Mouse (Mus musculus) retina, postnatal 1 day (tissue): ENCODE measurements around the gene Plekha5.

Source experiments
- DNase-seq: peaks from one replicate; pipeline ENCODE4 v3.0.0-alpha.2; 2012

The Plekha5 gene

DNA sequence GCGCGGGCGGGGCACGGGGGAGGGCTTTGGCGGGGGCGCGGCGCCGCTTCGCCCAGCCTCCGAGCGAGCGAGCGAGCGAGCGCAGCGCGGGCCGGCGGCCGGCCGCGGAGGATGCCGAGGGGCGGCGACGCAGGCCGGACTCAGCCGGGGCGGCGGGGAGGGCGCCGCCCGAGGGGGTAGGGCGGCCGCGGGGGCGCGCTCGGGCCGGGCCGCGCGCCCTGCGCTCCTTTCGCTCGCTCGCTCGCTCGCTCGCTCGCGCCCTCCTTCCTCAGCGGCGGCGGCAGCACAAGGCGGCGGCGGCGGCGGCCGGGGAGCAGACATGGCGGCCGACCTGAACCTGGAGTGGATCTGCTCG is at the start of gene Plekha5:
Gene Plekha5 (plus strand): TSS at position 209 of the 355 bp plus-strand sequence.
- DNase-seq, result peak; percentile 88

DNA sequence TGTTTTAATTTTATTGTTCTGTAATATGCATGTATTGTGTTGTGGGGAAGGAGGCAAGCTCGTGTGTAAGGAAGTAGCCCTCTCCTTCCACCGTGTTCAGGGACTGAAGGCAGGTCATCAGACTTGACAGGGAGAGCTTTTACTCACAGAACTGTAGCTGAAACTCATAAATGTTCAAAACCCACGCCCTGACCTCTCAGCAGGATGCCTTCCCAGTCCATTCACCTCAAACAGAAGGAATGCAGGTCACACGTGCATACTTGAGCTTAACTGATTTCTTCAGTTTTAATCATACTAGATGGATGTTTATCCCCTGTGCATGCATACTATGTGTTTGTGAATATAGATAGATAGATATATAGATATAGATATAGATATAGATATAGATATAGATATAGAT is 48.2 kb upstream of the Plekha5 start:
- DNase-seq, result no peak

DNA sequence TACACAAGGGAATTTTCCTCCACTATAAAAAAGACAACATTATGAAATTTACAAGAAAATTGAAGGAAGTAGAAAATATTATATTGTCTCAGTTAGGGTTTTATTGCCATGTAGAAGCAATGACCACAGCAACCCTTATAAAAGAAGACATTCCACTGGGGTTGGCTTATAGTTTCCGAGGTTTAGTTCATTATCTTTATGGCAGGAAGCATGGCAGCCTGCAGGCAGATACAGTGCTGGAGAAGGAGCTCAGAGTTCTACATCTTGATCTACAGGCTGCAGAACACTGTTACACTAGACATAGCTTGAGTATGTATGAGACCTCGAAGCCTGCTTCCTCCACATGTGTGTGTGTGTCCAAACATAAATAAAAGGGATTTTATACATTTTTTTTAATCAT is 43.3 kb upstream of the Plekha5 start:
- DNase-seq, result no peak

DNA sequence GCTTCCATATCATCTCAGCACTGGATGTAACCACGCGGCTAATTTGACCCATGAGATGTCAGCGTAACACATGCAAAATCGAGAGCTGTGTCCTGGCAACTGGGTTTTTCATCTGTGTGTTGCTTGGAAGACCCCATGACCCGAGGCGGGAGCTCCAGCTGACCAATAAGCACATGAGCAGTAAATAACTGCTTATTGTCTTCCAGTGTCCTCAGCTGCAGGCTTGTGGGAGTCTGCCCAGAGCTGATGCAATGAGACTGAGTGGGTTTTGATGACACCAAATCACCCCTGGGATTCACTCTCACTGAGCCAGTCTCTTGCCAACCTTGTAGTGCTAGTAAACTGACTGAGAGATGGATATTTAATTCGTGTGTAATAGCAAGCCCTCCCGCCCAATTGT is 42.7 kb upstream of the Plekha5 start:
- peak; percentile 22 for DNase-seq

GRCm38 (mm10) chr6:140383580-140384400 is 40.1 kb upstream of the Plekha5 start:
- no peak for DNase-seq

GRCm38 (mm10) chr6:140396687-140397086 is 27.2 kb upstream of the Plekha5 start:
- no peak for DNase-seq

GRCm38 (mm10) chr6:140402766-140403310 is 21.0 kb upstream of the Plekha5 start:
- no peak for DNase-seq

- no peak for DNase-seq
Measured at GRCm38 (mm10) chr6:140411996-140412395, 11.9 kb upstream of the Plekha5 start.

DNA sequence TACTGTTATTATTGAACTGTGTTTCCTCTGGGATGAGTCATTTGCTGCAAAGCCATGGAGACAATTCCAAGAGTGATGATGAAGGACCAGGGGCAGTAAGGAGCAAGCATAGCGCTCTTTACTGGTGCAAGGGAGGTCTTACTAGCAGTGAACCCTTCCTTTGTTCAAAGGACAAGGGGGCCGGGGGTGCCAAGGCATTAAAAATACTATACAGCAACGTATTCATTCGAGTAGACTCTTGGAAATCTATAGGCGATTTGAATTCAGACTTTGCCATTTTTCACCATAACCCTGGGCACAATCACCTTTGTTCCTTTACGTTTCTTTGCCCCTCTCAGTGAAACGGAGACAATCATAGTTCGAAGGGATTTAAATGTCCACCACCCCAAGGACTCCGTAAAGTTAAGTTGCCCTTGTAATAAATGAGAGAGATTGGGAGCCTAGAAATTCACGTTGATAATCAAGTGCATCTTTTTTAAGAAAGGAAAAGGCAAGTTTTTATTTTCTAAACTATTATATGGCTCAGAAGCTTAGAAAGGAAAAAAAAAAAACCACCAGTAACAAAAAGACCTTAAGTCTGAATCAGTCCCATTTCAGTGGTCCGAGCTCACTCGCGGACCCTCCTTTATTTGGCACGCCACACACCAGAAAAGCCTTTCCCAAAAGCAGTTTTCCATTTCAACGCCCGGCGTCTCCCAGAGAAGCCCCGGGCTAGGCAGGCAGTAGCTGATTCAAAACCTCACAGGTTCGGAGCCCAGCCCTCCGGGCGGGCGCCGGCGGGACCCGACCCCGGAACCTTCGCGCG is 611 bp upstream of the Plekha5 start:
- no peak for DNase-seq

- peak; percentile 59 for DNase-seq
Measured at GRCm38 (mm10) chr6:140424201-140424990, 542 bp downstream of the Plekha5 start.

GRCm38 (mm10) chr6:140424991-140425361 is 1.1 kb downstream of the Plekha5 start:
- no peak for DNase-seq

GRCm38 (mm10) chr6:140429236-140429635 is 5.4 kb downstream of the Plekha5 start:
- no peak for DNase-seq

GRCm38 (mm10) chr6:140432363-140432762 is 8.5 kb downstream of the Plekha5 start:
- no peak for DNase-seq

DNA sequence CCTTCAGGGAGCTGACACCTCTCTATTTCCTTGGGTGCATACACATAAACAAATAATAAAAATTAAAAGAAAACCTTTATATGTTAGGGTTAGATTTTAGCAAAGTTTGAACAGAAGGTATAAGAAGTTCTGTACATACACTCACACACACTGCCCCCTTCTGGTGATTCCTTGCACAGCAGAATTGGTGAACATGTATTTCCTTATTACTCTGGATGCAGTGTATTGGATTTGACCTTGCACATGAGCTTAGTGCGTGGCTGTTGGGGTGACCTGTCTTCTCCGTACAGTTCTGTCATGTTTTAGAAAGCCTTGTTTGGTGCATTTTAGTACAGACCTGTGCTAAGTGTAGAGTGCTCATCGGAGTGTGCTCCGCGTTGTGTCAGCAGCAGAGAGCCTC is 19.5 kb downstream of the Plekha5 start:
- DNase-seq, result peak; percentile 73

- no peak for DNase-seq
Measured at GRCm38 (mm10) chr6:140444147-140444546, 20.3 kb downstream of the Plekha5 start.

DNA sequence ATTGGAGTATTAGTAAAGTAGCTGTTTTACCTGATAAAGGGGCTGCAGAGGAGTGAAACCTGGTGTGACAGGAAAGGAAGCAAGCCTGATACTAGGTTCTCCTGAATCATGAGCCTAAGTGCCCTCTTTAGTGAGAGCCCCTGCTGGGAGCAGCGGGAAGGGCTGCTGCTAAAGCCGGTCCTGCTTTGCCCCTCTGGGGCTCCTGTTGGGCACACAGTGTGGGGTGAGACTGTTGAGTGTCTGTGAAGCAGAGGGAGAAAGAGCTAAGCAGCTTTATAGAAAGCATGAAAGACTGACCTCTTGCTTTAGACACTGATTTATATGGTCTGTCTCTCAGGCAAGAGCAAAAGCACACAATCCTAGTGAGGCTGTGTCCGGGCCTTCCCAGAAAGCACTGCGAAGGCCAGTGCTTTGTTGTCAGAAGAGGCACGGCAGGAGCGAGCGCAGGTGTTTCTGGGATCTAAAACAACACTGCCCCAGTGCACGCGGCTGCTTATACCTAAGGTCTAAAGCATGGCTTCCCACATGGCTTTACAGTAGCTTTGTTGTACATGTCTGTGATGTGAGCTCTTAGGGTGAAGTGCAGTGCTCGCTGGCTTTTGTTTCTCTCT is 21.1 kb downstream of the Plekha5 start:
- peak; percentile 41 for DNase-seq

- no peak for DNase-seq
Measured at GRCm38 (mm10) chr6:140448010-140448739, 24.3 kb downstream of the Plekha5 start.

DNA sequence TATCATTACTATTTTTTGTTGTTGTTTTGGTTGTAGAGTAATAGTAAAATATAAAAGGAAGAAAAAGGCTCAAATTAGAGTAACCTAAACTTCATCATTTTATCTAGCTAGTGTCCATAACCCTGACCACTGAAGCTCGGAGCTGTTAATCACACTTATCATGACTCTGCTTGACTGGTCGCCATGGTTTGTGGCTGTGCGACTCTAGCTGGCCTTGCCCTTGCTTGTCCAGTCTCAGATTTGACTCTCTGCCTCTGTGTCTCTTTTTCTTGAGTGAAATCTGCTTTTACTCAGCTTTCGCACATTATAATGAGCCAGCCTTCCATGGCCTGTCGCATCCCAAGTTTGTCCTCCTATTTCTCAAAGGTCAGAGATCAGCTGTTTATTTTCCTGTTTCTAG is 26.8 kb downstream of the Plekha5 start:
- DNase-seq, result no peak

GRCm38 (mm10) chr6:140452736-140453135 is 28.9 kb downstream of the Plekha5 start:
- no peak for DNase-seq

GRCm38 (mm10) chr6:140453454-140453853 is 29.6 kb downstream of the Plekha5 start:
- no peak for DNase-seq

- DNase-seq, result no peak
Measured at GRCm38 (mm10) chr6:140454388-140454787, 30.5 kb downstream of the Plekha5 start.

DNA sequence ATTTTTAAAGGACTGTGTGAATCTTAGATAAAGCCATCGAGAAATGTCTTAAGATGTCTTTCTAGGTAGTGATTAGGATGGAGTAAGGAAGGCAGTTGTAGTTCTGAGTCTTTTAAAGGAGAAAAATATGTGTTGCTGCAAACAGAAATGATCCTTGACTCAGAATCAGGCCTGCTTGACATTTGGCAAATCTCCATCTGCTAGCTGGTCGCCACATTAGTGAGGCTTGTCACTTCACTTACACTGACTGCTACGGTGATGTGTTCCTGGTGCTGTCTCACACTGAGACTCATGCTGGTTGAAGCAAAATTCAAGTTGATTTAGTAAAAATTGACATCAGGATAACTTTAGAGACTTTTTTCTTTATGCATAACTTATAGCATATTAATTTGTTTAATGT is 32.0 kb downstream of the Plekha5 start:
- no peak for DNase-seq
